22 mouse cellular contexts compared by ENCODE assay signal in genomic region chr11:98046466-98046865, GRCm38 (mm10). TPM values are rescaled to one million over a fixed set of nuclear protein-coding genes. Genes with fewer than 3 reads are reported as not detected.
DNase-seq lines count a peak whose midpoint lies in the region; ATAC-seq and TF ChIP-seq lines count a peak whose summit lies in the region.
"Had no signal": no experiment of that assay in that cellular context is flagged by ENCODE, and none has a peak within 500 bp of the region (broad histone marks: within the 10 kb centered on the region; RNA-seq: fewer than 3 reads in every experiment).

No protein-coding gene starts in this region.

- no peak for ATAC-seq in inflammation-experienced regulatory T-cells, adult 6 months
- no peak for ATAC-seq in heart, embryonic 11.5 days (replicated peaks; ENCODE audit: insufficient number of reproducible peaks, low FRiP score, low TSS enrichment)
- ATAC-seq: forebrain, postnatal 0 days; intestine, postnatal 0 days; liver, embryonic 12.5 days had no signal

- H3K9ac ChIP-seq in MEL (ENCODE audit: control insufficient read depth, low read depth, low read length, poor library complexity, severe bottlenecking), result no peak overlapping the region
- H3K9ac ChIP-seq in heart, embryonic 11.5 days (ENCODE audit: low read depth, low read length), result no peak overlapping the region
- H3K9ac ChIP-seq: embryonic facial prominence, embryonic 15.5 days; forebrain, postnatal 0 days; heart, embryonic 12.5 days; hindbrain, embryonic 13.5 days; liver, embryonic 12.5 days had no signal

- DNase-seq in kidney, adult 2 months, result peak; percentile 41
- no peak for DNase-seq in kidney, adult 18-20 months
- DNase-seq in 3T3-L1 (ENCODE audit: low read depth, low spot score), result peak; percentile 29
- peak; percentile 43 for DNase-seq in MEL (ENCODE audit: low read depth, low spot score)
- DNase-seq in adrenal gland, postnatal 14 days, result peak; percentile 80
- no peak for DNase-seq in yolk sac, embryonic 10.5 days (ENCODE audit: low spot score)
- DNase-seq: cerebellum, postnatal 14 days; embryo, embryonic 11 days; forebrain, postnatal 0 days; layer of hippocampus, adult 9-11 months; lung, adult 2 months; right cerebral cortex, adult 18-20 months; thymus, postnatal 36 days had no signal

- TF ChIP-seq RAD21 in MEL (IDR thresholded peaks at IDR 0.05; ENCODE audit: low read depth, low read length), result no peak; the same call in 1 of the 2 replicates

- H3K27ac ChIP-seq in kidney, adult 2 months (ENCODE audit: insufficient read depth, low read depth, low read length), result no peak overlapping the region
- H3K27ac ChIP-seq in MEL (ENCODE audit: control insufficient read depth, low read depth, low read length), result no peak overlapping the region
- no peak overlapping the region for H3K27ac ChIP-seq in heart, embryonic 11.5 days (ENCODE audit: low read depth, low read length)
- H3K27ac ChIP-seq: embryonic facial prominence, embryonic 15.5 days; hindbrain, embryonic 13.5 days; limb, embryonic 10.5 days; liver, embryonic 12.5 days had no signal

- no peak overlapping the region for H3K4me3 ChIP-seq in kidney, adult 2 months (ENCODE audit: insufficient read depth, low read depth, low read length)
- H3K4me3 ChIP-seq in MEL (ENCODE audit: control insufficient read depth in 1 of 2, insufficient read depth in 1 of 2, low read depth in 2 of 2, low read length in 2 of 2), result no peak overlapping the region
- H3K4me3 ChIP-seq in heart, embryonic 11.5 days (ENCODE audit: low read depth, low read length), result no peak overlapping the region
- H3K4me3 ChIP-seq: embryonic facial prominence, embryonic 15.5 days; heart, embryonic 12.5 days; hindbrain, embryonic 13.5 days; limb, embryonic 10.5 days; liver, embryonic 12.5 days; megakaryocyte, embryonic 14.5 days had no signal

- no peaks in the 10 kb centered on the region for H3K36me3 ChIP-seq in kidney, adult 2 months (ENCODE audit: control insufficient read depth, insufficient read depth, low read length)
- H3K36me3 ChIP-seq in MEL (ENCODE audit: control insufficient read depth in 1 of 2, insufficient read depth in 2 of 2, low read length in 2 of 2), result no peaks in the 10 kb centered on the region
- no peaks in the 10 kb centered on the region for H3K36me3 ChIP-seq in heart, embryonic 11.5 days (ENCODE audit: control insufficient read depth, insufficient read depth, low read length)
- H3K36me3 ChIP-seq: embryonic facial prominence, embryonic 15.5 days; heart, embryonic 12.5 days; hindbrain, embryonic 13.5 days; limb, embryonic 10.5 days; liver, embryonic 12.5 days had no signal

- TF ChIP-seq POLR2A in kidney, adult 2 months (IDR thresholded peaks at IDR 0.05; ENCODE audit: low read depth, low read length), result no peak
- TF ChIP-seq POLR2A in MEL (IDR thresholded peaks at IDR 0.05; ENCODE audit: control insufficient read depth in 1 of 2, insufficient read depth in 1 of 2, low read depth in 1 of 2, low read length in 2 of 2, poor library complexity in 1 of 2), result no peak

- H3K4me2 ChIP-seq in heart, embryonic 11.5 days, result no peak overlapping the region
- H3K4me2 ChIP-seq: embryonic facial prominence, embryonic 15.5 days; heart, embryonic 12.5 days; hindbrain, embryonic 13.5 days; liver, embryonic 12.5 days had no signal

- H3K9me3 ChIP-seq in MEL (replicated peaks; ENCODE audit: insufficient read depth, low read length), result no peaks in the 10 kb centered on the region
- H3K9me3 ChIP-seq in heart, embryonic 11.5 days (replicated peaks; ENCODE audit: control insufficient read depth, low read length), result no peaks in the 10 kb centered on the region
- H3K9me3 ChIP-seq: embryonic facial prominence, embryonic 15.5 days; heart, embryonic 12.5 days; hindbrain, embryonic 13.5 days; limb, embryonic 10.5 days; liver, embryonic 12.5 days had no signal

- H3K4me1 ChIP-seq in kidney, adult 2 months (ENCODE audit: control insufficient read depth, insufficient read depth, low read length), result no peaks in the 10 kb centered on the region
- H3K4me1 ChIP-seq in MEL (ENCODE audit: control insufficient read depth in 1 of 2, insufficient read depth in 2 of 2, low read length in 2 of 2), result 0 out of 4 replicates have a peak, but pooled peaks cover 0 to 11% of the 10 kb centered on the region in 2 experiments
- peaks cover 12% of the 10 kb centered on the region; the same call in 1 of the 2 replicates for H3K4me1 ChIP-seq in heart, embryonic 11.5 days (ENCODE audit: control insufficient read depth, insufficient read depth, low read length)
- H3K4me1 ChIP-seq: liver, embryonic 12.5 days had no signal

- TF ChIP-seq EP300 in MEL (IDR thresholded peaks at IDR 0.05; ENCODE audit: low read depth in 1 of 2, low read length in 2 of 2), result 0 out of 4 replicates have a peak, but pooled peaks of 1 of the 2 experiments have one; percentile 16

- 56% methylated on average over 1 of the region's 1 CpGs for WGBS in kidney, adult 2 months
- WGBS in heart, embryonic 11.5 days (ENCODE audit: insufficient replicate concordance), result 68% methylated on average over 1 of the region's 1 CpGs

- H3K27me3 ChIP-seq in kidney, adult 2 months (replicated peaks; ENCODE audit: control insufficient read depth, insufficient read depth, low read length), result no peaks in the 10 kb centered on the region; the same call in 1 of the 2 replicates
- H3K27me3 ChIP-seq in MEL (ENCODE audit: control insufficient read depth in 1 of 2, insufficient read depth in 2 of 2, low read length in 2 of 2), result no peaks in the 10 kb centered on the region
- H3K27me3 ChIP-seq in heart, embryonic 11.5 days (ENCODE audit: control insufficient read depth, insufficient read depth, low read length), result peaks cover 37% of the 10 kb centered on the region

- H3K79me2 ChIP-seq in MEL (ENCODE audit: control insufficient read depth, insufficient read depth, low read length, poor library complexity), result no peaks in the 10 kb centered on the region

- TF ChIP-seq CTCF in kidney, adult 2 months (conservative IDR thresholded peaks at IDR 0.05; ENCODE audit: insufficient read depth, insufficient read length, low read depth, low read length), result no peak
- TF ChIP-seq CTCF in MEL (IDR thresholded peaks at IDR 0.05 in 2 of 3, conservative IDR thresholded peaks at IDR 0.05 in 1 of 3; ENCODE audit: control insufficient read depth in 1 of 3, insufficient read depth in 1 of 3, low read depth in 2 of 3, low read length in 3 of 3, poor library complexity in 1 of 3, severe bottlenecking in 1 of 3), result peak in 1 of 3 experiments; percentile 34; a peak in 2 of 6 replicates

TF ChIP-seq in MEL, 35 proteins besides CTCF, POLR2A, EP300 and RAD21:
- TF ChIP-seq GATA1 (IDR thresholded peaks at IDR 0.05; ENCODE audit: low read depth, low read length), result 0 out of 2 replicates have a peak, but pooled peaks have one; percentile 33
- no peak for TF ChIP-seq MYC (IDR thresholded peaks at IDR 0.05; ENCODE audit: low read depth, low read length)
- peak; percentile 83 for TF ChIP-seq RCOR1 (IDR thresholded peaks at IDR 0.05; ENCODE audit: low read depth, low read length)
- TF ChIP-seq MYB (IDR thresholded peaks at IDR 0.05; ENCODE audit: low read depth, low read length), result no peak
- no peak for TF ChIP-seq ZNF384 (IDR thresholded peaks at IDR 0.05; ENCODE audit: low read depth, low read length)
- peak; percentile 37; the same call in 1 of the 2 replicates for TF ChIP-seq SMC3 (IDR thresholded peaks at IDR 0.05; ENCODE audit: low read depth, low read length)

RNA-seq across cellular contexts. Expression of gene Stac2, which starts 6.8 kb away (rescaled TPM):
- 0.05 and 0.42 TPM in 2 replicates for polyA plus RNA-seq in kidney, adult 2 months (2012; rRNA removed)
- not detected in 2 replicates for total RNA-seq in MEL (2012; rRNA removed)
- under 1 TPM in 1 of 2 experiments, not detected in 1; 0.04 TPM for polyA plus RNA-seq in MEL (2012; ENCODE audit: insufficient read depth in 1 of 2, insufficient read length in 2 of 2, low read depth in 1 of 2, low replicate concordance in 2 of 2, missing spikeins in 1 of 2)
- 3.1 and 3.7 TPM in 2 replicates for total RNA-seq in adrenal gland, postnatal 14 days (2021)
- polyA plus RNA-seq in inflammation-experienced regulatory T-cells, adult 6 months (2017; shearing (Covaris generic)), result under 1 TPM in 1 of 3 experiments, not detected in 2; 0.23 TPM
- polyA plus RNA-seq in heart, embryonic 11.5 days (2014; fragmentation: Nextera tagmentation; extraction: Ambion mirVana), result 0.26 and 0.27 TPM in 2 replicates

RNA-seq across cellular contexts. Expression of gene Rpl19, which starts 20.0 kb away (rescaled TPM):
- polyA plus RNA-seq in kidney, adult 2 months (2012; rRNA removed), result 503 and 653 TPM in 2 replicates
- total RNA-seq in MEL (2012; rRNA removed), result 4,634 and 4,715 TPM in 2 replicates
- polyA plus RNA-seq in MEL (2012; ENCODE audit: insufficient read depth in 1 of 2, insufficient read length in 2 of 2, low read depth in 1 of 2, low replicate concordance in 2 of 2, missing spikeins in 1 of 2), result 1,000 to 10,000 TPM in 1 of 2 experiments, 100 to 1,000 TPM in 1; 210 to 2,650 TPM
- total RNA-seq in adrenal gland, postnatal 14 days (2021), result 1,235 and 1,395 TPM in 2 replicates
- polyA plus RNA-seq in inflammation-experienced regulatory T-cells, adult 6 months (2017; shearing (Covaris generic)), result 1,000 to 10,000 TPM; 2,465 to 4,071 (median 3,234) TPM
- polyA plus RNA-seq in heart, embryonic 11.5 days (2014; fragmentation: Nextera tagmentation; extraction: Ambion mirVana), result 855 and 888 TPM in 2 replicates

RNA-seq across cellular contexts. Expression of gene Cacnb1, which starts 23.6 kb away (rescaled TPM):
- polyA plus RNA-seq in kidney, adult 2 months (2012; rRNA removed), result 6.1 and 7.6 TPM in 2 replicates
- total RNA-seq in MEL (2012; rRNA removed), result 1.8 and 2.3 TPM in 2 replicates
- polyA plus RNA-seq in MEL (2012; ENCODE audit: insufficient read depth in 1 of 2, insufficient read length in 2 of 2, low read depth in 1 of 2, low replicate concordance in 2 of 2, missing spikeins in 1 of 2), result 1 to 10 TPM in 1 of 2 experiments, not detected in 1; 4.4 TPM
- 7.8 and 10.4 TPM in 2 replicates for total RNA-seq in adrenal gland, postnatal 14 days (2021)
- 1 to 10 TPM; 1.5 to 2.7 (median 2.4) TPM for polyA plus RNA-seq in inflammation-experienced regulatory T-cells, adult 6 months (2017; shearing (Covaris generic))
- polyA plus RNA-seq in heart, embryonic 11.5 days (2014; fragmentation: Nextera tagmentation; extraction: Ambion mirVana), result 5.0 and 6.1 TPM in 2 replicates

RNA-seq across cellular contexts. Expression of gene Arl5c, which starts 50.5 kb away (rescaled TPM):
- polyA plus RNA-seq in kidney, adult 2 months (2012; rRNA removed), result 0.75 and 2.8 TPM in 2 replicates
- 1.2 and 1.3 TPM in 2 replicates for total RNA-seq in MEL (2012; rRNA removed)
- 10 to 100 TPM in 1 of 2 experiments, not detected in 1; 10.4 TPM for polyA plus RNA-seq in MEL (2012; ENCODE audit: insufficient read depth in 1 of 2, insufficient read length in 2 of 2, low read depth in 1 of 2, low replicate concordance in 2 of 2, missing spikeins in 1 of 2)
- 1.1 and 4.4 TPM in 2 replicates for total RNA-seq in adrenal gland, postnatal 14 days (2021)
- polyA plus RNA-seq in inflammation-experienced regulatory T-cells, adult 6 months (2017; shearing (Covaris generic)), result 10 to 100 TPM; 43.8 to 60.5 (median 53.2) TPM
- 7.2 and 8.0 TPM in 2 replicates for polyA plus RNA-seq in heart, embryonic 11.5 days (2014; fragmentation: Nextera tagmentation; extraction: Ambion mirVana)

Comparison
In these comparisons a context has a peak if more than half of its experiments do, and no peak if none do; other contexts are left out.
1. DNase-seq: peak in kidney, adult 2 months (single experiment), 3T3-L1 (single experiment), MEL (single experiment) and adrenal gland, postnatal 14 days (single experiment); none in kidney, adult 18-20 months (single experiment) and yolk sac, embryonic 10.5 days (single experiment).